Mouse (Mus musculus) thymus, adult 18-20 months (tissue): Measurements from ENCODE around the gene Flywch1.

Experiments
- DNase-seq, 2 experiments: peaks; one replicate each; pipeline ENCODE4 v3.0.0; 2022; ENCODE audit warnings: mixed read lengths in 2 of 2

The Flywch1 gene

DNA sequence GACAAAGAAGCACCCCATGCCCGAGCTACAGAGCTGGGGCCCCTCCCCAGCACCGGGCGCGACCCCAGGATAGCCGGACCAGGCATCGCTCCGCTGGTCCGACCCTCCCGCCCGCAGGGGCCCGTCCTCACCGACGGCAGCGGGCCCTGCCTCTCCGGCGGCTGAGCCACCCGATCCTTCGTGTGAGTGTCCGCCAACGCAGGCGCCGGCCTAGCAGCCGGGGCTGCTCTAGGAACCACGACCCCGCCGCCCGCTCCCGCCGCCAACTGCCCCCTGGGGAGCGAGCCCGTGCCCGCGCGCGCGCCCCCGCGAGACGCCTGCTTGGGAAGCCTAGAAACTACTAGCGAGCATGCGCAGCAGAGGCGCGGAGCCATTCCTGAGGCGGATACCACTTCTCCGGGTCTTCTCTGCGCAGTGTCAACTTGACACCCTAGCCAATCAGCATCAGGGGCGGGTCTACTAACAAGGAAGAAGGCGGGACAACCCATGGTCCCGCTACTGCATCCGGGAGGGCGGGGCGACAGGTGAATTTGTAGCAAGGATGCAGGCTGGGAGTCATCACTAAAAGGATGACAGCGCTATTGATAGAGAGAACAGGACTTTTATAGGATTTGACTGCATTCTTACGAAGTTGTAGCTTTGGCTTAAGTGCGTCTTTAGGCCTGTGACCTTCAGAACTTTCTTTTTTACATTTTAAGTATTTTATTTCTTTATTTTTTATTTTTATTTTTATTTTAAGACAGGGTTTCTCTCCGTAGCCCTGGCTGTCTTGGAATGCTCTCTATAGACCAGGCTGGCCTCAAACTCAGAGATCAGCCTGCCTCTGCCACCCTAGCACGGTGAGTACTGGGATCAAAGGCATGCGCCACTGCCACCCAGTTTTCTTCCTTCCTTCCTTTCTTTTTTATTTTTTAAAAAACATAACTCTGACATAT lies at the start of gene Flywch1:
Flywch1 (minus strand) TSS at position 319 of the 935 bp plus-strand sequence.
- peak; percentile 97 to 98 for DNase-seq

DNA sequence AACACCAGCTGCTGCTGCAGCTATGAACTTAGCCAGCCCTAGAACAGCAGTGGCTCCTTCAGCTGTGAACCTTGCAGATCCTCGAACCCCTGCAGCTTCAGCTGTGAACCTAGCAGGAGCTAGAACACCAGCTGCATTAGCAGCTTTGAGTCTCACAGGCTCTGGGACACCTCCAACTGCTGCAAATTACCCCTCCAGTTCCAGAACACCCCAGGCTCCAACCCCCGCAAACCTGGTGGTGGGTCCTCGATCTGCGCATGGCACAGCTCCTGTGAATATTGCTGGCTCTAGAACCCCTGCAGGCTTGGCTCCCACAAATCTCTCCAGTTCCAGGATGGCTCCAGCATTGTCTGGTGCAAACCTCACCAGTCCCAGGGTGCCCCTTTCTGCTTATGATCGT lies 49.3 kb upstream of the Flywch1 start:
- no peak for DNase-seq

DNA sequence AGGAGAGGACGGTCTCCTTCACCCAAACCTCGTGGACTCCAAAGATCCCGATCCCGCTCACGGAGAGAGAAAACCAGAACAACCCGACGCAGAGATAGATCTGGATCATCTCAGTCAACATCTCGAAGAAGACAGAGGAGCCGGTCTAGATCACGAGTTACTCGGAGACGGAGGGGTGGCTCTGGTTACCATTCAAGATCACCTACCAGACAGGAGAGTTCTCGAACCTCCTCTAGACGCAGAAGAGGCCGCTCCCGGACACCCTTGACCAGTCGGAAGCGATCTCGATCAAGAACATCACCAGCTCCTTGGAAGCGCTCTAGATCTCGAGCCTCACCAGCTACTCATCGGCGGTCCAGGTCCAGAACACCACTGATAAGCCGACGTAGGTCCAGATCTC lies 47.8 kb upstream of the Flywch1 start:
- no peak for DNase-seq

DNA sequence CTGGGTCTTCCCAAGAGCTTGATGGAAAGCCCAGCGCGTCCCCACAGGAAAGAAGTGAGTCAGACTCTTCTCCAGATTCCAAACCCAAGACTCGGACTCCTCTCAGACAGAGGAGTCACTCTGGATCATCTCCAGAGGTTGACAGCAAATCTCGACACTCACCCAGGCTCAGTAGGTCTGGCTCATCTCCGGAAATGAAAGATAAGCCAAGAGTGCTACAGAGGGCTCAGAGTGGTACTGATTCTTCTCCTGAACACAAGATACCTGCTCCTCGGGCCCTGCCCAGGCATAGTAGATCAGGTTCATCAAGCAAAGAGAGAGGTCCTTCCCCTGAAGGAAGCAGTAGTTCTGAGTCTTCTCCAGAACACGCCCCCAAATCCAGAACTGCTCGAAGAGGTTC lies 47.2 kb upstream of the Flywch1 start:
- no peak for DNase-seq

DNA sequence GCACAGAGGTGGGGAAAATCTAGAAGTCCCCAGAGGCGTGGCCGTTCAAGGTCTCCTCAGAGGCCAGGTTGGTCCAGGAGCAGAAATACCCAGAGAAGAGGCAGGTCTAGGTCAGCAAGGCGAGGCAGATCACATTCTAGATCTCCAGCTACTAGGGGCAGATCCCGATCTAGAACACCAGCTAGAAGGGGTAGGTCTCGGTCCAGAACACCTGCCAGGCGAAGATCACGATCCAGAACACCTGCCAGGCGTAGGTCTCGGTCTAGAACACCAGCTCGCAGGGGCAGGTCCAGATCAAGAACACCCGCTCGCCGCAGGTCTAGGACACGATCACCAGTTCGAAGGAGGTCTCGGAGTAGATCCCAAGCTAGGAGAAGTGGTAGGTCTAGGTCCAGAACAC lies 44.2 kb upstream of the Flywch1 start:
- DNase-seq = no peak

DNA sequence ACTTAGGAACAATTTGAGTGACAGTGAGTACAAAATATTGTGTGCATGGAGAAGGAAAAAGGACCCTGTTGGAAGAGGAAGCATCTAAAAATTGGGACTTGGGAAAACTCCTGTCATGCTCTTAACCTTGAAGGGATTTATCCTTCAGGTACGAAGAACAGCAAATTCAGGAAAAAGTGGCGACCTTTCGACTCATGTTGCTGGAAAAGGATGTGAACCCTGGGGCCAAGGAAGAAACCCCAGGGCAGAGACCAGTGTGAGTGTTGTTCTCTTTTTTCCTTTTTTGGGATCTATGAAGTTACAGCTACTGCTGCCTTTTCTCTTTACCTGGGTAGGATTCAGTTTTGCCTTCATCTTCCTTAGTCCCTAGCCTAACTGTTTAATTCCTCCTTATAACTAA lies 36.5 kb upstream of the Flywch1 start:
- no peak for DNase-seq

DNA sequence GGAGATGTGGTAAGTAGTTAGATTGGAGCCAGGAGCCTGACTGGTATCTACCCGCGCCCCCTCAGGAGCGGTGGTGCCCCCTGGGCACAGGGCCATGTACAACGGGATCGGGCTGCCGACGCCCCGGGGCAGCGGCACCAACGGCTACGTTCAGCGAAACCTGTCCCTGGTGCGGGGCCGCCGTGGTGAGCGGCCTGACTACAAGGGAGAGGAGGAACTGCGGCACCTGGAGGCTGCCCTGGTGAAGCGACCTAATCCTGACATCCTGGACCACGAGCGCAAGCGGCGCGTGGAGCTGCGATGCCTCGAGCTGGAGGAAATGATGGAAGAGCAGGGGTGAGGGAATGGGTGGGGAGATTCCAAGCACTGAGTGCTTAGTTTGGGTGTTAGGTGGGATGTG lies 35.5 kb upstream of the Flywch1 start:
- no peak for DNase-seq

DNA sequence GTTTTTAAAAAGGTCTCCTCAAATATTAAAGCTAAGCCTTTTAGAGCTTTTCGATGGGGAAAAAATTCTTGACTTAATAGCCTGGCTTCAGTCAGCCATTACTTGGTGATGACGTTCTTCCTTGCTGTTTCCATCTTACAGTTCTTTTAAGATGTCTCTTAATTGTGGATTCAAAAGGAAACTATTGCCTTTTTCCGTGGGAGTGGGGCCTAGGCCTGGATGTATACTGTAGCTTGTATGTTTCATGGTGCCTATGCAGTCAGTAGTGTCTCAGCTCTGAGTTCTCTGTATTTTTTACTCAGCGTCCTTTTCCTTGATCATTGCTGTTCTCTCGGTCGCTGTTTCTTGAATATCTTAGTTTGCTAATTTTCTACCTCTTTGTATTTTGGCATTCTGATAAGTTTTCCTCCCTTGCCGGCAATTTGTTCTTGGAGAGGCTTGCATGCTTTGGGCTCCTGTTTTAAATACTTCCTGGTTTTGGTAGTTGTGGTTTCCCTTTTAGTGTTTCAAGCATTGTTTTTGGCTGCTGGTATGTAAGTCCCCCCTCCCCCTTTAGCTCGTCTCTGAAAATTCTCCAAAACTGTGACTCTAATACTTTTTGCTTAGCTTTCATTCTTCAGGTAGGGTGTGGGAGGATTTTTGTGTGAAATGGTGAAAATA lies 33.2 kb upstream of the Flywch1 start:
- DNase-seq = no peak

DNA sequence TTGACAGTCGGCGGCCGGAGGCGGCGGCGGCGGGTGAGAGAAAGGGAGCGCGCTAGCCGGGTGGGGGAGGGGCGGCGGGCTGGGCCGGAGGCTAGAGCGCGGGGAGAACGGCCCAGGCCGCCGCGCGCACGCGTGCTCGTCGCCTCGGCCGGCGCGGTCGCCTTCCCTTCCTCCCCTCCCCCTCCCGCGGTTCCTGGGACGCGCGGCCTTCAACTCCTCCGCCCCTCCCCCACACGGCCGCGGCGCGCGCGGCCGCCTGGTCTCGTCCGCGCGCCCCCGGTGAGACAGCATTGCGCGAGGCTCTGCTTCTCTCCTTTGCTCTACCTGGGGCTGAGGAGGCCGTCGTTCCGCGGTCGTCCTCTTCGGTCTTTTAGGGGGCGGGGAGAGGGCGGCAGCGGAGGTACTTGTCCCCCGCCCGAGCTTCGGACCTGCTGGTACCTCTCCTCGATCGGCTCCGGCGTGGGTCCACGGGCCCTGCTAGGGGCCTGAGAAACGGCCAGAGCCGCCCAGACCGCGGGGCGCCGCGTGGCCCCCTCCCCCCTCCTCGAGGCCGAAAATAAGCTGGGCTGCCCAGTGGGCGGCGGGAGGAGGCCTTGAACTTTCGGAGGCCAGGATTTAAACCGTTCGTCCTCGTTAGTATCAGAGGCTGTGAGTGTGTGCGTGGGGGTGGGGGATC lies 32.1 kb upstream of the Flywch1 start:
- peak; percentile 61 to 72 for DNase-seq

DNA sequence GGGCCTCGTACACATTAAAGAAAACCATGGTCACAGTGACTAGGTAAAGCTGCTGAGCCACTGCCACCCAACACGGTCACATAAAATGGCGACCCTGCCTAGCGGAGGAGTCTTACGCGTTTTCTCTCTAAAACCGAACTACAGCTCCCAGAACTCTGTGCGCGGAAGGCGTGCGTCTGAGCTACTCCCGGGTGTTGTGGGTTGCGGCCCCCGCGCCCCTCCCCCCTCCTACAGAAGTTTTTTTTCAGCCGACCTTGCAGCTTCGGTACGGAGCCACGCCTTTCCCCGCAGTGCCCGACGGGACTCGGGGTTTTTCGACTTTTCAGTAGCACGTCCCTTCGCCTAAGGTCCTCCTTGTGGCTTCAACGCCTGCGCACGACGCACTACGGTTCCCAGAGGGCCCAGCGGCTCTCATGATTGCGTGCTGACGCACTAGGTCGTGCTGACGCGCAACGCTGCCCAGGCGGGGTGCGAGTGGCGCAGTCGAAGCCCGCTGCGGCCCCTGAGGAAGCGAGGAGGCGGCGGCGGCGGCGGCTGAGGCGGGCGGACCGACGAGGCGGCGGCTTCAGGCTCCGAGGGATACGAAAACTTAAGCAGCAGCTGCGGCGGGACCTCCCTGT lies 31.5 kb upstream of the Flywch1 start:
- peak; percentile 98 to 99 for DNase-seq

DNA sequence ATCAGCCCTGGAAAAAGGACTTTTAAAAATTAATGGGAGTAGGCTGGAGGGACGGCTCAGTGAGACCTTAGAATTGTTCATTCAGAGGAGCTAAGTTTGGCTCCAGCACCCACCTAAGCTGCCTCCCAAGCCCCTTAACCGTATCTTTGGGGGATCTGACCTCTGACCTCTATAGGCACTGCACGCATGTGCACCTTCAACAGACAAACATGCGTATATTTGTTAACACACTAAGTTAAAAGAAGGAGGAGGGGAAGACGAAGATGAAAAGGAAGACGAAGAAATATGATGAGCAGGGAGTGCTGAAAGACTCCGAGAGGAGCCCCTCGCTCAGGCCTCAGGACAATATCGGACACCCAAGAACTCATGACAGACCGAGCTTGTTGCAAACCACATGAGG lies 30.2 kb upstream of the Flywch1 start:
- DNase-seq = no peak

DNA sequence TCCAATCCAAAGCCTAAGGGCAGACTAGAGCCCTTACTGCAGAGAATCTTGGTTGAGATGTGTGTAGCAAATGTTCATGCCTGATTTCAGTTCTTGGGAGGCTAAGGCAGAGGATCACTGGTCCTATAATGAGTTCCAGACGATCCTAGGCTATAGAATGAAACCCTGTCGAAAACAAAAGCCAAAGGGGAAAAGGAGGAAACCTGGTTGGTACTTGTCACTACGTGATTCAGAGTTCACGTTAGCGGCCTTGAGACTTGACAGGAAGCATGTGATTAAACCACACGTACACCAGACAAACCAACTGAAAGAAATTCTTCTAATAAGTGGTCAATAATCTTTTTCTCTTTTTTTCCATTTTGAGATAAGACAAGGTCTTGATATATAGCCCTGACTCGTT lies 25.9 kb upstream of the Flywch1 start:
- DNase-seq = no peak

DNA sequence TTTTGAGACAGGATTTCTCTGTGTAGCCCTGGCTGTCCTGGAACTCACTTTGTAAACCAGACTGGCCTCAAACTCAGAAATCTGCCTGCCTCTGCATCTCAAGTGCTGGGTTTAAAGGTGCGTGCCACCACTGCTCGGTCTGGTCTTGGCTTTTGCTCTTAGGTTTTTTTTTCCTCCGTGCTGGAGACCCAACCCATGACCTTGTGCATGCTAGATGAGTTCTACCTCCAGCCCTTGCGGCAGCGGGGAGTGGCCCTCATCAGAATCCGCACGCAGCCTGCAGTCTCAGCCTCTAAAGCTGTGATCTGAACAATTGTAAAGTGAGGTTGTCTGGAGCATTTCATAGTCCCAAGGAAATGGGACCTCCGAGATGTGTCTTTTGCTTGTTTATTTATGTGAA lies 23.9 kb upstream of the Flywch1 start:
- no peak for DNase-seq

DNA sequence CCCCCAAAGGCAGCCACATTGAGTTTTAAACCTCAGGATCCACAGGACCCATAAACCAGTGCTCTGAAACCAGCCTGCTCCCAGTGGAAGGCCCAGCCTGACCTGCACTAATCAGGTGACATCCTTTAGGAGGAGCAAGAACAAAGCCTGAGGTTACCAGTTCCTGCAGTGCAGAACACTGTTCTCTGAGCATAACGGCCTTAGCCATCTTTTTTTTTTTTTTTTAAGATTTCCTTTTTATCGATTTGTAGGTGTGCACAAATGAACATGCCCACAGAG lies 19.6 kb upstream of the Flywch1 start:
- DNase-seq = no peak

DNA sequence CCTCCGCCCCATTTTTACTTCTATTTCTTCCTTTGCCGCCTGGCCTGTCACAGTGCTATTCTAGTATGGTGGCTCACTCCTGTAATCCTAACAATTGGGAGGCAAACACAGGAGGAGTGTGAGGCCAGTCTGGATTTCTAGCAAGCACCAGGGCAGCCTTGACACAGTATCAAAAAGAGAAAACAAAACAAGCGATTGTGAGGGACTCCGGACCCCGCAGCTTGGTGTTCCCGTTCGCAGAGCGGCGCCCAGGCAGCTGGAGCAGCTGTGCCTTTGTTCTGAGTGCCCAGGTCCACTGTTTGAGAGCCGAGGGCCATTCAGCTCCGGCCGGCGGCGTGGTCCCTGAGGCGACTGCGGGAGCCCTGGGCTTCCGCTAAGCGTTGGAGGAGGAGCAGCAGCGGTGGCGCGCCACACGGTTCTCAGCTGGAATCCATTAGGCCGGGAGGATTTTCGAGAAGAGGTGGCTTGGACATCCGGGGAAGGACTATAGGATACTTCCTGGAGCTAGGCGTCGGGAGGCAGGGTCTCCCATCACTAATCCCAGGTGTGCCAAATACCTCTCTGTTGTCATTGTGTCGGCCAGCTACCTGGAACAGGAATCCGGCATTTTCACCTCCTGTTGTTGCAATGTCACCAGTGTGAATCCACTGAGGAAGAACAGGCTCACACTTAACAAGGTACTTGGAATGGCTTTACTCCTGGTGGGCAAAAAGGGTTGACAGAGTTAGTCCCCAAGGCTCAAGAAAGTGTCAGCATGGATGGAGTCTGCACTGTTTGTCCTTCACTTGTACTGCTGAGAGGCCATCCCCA lies 19.1 kb upstream of the Flywch1 start, which contains the start of gene Srrm2:
Srrm2 (plus strand) TSS at position 264 of the 810 bp plus-strand sequence.
- DNase-seq = peak; percentile 21 to 26

DNA sequence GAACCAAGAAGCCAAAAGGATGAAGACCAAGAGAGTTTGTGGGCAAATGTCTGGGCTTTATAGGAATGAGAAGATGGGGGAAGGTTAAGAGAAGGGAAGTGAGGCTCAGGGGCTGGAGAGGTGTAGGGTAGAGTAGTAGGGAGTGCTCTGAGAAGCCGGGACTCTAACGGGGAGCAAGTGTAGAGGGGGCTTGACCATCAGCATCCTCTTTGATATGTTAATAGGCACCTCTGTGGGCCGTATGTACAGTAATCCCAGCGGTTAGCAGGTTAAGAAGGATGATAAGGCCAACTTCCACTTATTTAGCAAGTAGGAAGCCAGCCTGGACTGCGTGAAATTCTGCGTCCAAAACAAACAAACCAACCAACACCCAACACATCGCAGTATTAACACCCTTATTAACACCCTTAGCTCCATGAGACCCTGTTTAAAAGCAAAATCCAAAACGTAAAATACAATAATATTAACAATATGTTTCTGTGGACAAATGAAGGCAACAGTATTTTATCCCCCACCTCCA lies 18.4 kb upstream of the Flywch1 start:
- no peak for DNase-seq

DNA sequence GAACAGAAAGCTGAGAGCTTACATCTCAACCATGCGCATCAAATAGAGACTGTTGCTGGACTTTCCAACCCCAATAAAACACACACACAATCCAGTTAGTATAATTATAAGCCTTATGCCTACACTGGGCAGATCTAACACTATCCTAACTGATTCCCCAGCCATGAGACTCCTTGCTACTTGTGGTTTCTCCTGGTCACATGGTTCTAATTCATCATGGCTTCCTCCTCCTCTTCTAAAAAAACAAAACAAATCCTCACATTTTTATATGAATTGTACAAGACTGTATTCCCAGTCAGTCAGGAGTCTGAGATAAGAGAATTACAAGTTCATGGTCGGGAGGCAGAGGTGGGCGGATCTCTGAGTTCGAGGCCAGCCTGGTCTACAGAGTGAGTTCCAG lies 17.6 kb upstream of the Flywch1 start:
- no peak for DNase-seq

DNA sequence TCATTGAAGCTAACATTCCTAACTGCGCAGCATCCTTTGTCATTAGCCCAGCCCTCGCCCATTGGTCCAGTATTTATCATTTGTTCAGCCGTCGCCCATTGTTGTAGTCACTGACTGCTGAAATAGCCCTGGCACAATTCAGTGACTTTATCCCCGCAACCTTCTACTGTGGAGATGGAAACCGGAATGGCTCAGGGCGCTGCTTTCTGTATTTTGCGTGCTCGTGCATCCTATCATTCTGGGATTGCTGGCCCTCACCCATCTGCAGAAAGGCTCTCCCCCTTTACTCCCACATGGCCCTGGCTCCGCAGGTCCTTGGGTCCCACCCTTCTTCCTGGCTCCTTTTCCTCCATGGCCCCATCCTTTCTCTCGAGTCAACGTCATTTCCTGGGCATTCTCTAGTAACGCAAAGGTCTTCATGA lies 15.1 kb upstream of the Flywch1 start:
- DNase-seq = no peak

DNA sequence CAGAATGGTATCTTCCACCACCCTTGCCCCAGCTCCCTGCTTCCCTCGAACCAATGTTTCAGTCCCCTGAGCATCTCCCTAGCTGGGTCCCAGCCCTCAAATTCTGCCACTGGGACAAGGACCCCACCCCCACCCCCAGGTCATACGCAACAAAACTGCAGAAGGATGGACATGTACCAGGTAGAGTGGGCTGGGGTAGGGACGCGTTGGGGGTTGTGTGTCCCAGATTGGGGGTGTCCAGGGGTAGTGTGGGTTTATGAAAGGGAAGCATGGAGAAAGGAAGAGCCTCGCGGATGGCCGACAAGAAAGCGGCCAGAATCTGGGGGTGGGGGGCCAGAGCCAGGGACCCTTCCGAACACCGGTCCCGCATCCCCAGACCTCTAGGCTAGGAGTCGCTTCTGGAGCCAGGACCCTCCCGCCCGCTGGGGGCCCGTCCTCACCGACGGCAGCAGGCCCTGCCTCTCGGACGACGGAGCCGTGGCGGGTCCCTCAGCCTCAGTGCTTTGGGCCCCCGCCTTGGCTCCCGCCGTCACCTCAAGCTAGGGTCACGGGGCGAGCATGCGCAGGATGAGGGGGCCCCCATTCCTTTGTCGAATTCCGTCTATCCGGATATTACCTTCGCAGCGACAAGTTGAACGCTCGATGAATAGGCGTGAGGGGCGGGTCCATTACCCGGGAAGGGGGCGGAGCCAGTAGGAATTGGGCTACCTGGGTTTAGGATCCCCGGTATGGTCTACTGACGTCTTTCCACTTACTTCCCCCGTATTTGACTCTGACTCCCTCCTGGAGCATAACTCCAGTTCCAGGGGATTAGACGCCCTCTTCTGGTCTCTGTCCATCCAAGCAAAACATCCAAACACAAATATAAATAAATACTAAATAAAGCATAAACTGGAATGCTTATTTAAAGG lies 14.4 kb upstream of the Flywch1 start, which contains the start of gene Flywch2:
Flywch2 (minus strand) TSS at position 521 of the 911 bp plus-strand sequence.
- peak; percentile 43 to 63 for DNase-seq

DNA sequence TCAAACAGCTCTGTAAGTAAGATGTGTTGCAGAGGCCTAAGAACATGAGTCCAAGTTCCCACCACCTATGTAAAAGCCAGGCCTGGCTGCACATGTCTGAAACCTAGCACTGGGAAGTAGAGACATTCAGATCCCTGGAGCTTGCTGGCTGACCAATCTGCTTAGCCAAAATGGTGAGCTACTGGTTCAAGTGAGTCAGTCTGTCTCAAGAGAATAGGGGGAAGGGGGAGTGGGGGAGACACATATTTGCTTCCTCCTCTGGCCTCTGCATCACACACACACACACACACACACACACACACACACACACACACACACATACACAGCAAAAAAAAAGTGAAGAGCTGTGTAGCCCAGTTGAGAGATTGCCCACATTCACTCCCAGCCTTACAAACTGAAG lies 11.9 kb upstream of the Flywch1 start:
- no peak for DNase-seq

DNA sequence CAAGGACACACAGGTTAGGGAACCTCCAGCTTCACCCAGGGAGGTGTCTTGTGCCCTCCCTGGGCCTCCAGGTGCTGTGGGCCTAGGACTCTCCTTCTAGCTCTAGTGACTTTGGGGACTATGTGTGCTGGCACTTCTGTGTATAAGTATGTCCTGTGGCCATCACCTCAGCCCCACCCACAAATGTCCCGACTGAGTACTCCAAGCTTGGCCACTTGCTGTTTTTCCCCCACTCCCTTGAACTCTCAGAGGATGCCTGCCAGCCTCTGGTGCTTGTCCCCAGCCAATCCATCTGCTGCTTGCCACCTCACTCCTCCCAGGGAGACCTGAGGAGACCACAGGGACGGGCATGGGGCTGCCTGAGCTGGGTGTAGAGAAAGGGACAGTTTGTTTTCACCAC lies 7.0 kb upstream of the Flywch1 start:
- no peak for DNase-seq
